Mouse (Mus musculus) MEL (cell line): ENCODE data around the gene Nkain2. TPM values are rescaled to one million over a fixed set of nuclear protein-coding genes. Genes with fewer than 3 reads are reported as not detected.

ENCODE experiments used
- DNase-seq: peaks from one replicate; pipeline ENCODE4 v3.0.0; 2011; ENCODE audit warnings: low read depth, low spot score
- H3K27ac ChIP-seq: 2 replicates; pipeline ENCODE4 v1.5.1; 2012; ENCODE audit warnings: low read depth, mild to moderate bottlenecking, control low read depth, low read length, moderate library complexity; ENCODE audit not compliant: control insufficient read depth
- H3K27me3 ChIP-seq, 2 experiments: fragments of 150-350 bp in 1 of 2; sonication (generic) in 1 of 2; 2 replicates each; pipeline ENCODE4 v1.6.1; 2012; ENCODE audit warnings: low read length in 2 of 2, mild to moderate bottlenecking in 2 of 2, improper control_type of control experiment in 1 of 2, moderate library complexity in 1 of 2; ENCODE audit not compliant: insufficient read depth in 2 of 2, control insufficient read depth in 1 of 2
- H3K36me3 ChIP-seq, 2 experiments: 2 replicates each; pipeline ENCODE4 v1.6.1; 2012 to 2014; ENCODE audit warnings: low read length in 2 of 2, improper control_type of control experiment in 1 of 2, inconsistent platforms in 1 of 2, mild to moderate bottlenecking in 1 of 2; ENCODE audit not compliant: insufficient read depth in 2 of 2, control insufficient read depth in 1 of 2
- H3K4me1 ChIP-seq, 2 experiments: fragments of 150-350 bp in 1 of 2; sonication (generic) in 1 of 2; 2 replicates each; pipeline ENCODE4 v1.6.1; 2012; ENCODE audit warnings: low read length in 2 of 2, improper control_type of control experiment in 1 of 2, mild to moderate bottlenecking in 1 of 2; ENCODE audit not compliant: insufficient read depth in 2 of 2, control insufficient read depth in 1 of 2
- H3K4me3 ChIP-seq, 2 experiments: fragments of 150-350 bp in 1 of 2; sonication (generic) in 1 of 2; 2 replicates each; pipeline ENCODE4 v1.5.1; 2012; ENCODE audit warnings: low read depth in 2 of 2, low read length in 2 of 2, mild to moderate bottlenecking in 2 of 2, moderate library complexity in 2 of 2, control low read depth in 1 of 2, improper control_type of control experiment in 1 of 2; ENCODE audit not compliant: control insufficient read depth in 1 of 2, insufficient read depth in 1 of 2
- H3K79me2 ChIP-seq: 2 replicates; pipeline ENCODE4 v1.6.1; 2012; ENCODE audit warnings: mild to moderate bottlenecking, low read length, moderate library complexity; ENCODE audit not compliant: control insufficient read depth, poor library complexity, insufficient read depth
- H3K9ac ChIP-seq: 2 replicates; pipeline ENCODE4 v1.6.1; 2012; ENCODE audit warnings: low read depth, mild to moderate bottlenecking, control low read depth, low read length, moderate library complexity; ENCODE audit not compliant: control insufficient read depth, poor library complexity, severe bottlenecking
- H3K9me3 ChIP-seq: fragments of 150-350 bp; sonication (generic); replicated peaks from 2 replicates; pipeline ENCODE4 v1.6.1; 2012; ENCODE audit warnings: mild to moderate bottlenecking, low read length, improper control_type of control experiment, moderate library complexity; ENCODE audit not compliant: insufficient read depth
- BHLHE40 ChIP-seq: IDR thresholded peaks from 2 replicates; pipeline ENCODE4 v1.6.1; 2012; ENCODE audit warnings: low read depth, mild to moderate bottlenecking, inconsistent platforms, low read length, improper control_type of control experiment, borderline replicate concordance
- CHD1 ChIP-seq: IDR thresholded peaks from 2 replicates; pipeline ENCODE4 v1.6.1; 2012; ENCODE audit warnings: low read depth, mild to moderate bottlenecking, inconsistent platforms, low read length, improper control_type of control experiment
- CHD2 ChIP-seq: IDR thresholded peaks from 2 replicates; pipeline ENCODE4 v1.6.1; 2011; ENCODE audit warnings: low read length, improper control_type of control experiment
- E2F4 ChIP-seq: IDR thresholded peaks from 2 replicates; pipeline ENCODE4 v1.6.1; 2011; ENCODE audit warnings: low read depth, low read length, improper control_type of control experiment, borderline replicate concordance
- ELF1 ChIP-seq: IDR thresholded peaks from 2 replicates; pipeline ENCODE4 v1.6.1; 2014; ENCODE audit warnings: low read depth, mild to moderate bottlenecking, inconsistent platforms, low read length, improper control_type of control experiment, moderate library complexity
- ETS1 ChIP-seq: IDR thresholded peaks from 2 replicates; pipeline ENCODE4 v1.6.1; 2012; ENCODE audit warnings: low read depth, mild to moderate bottlenecking, inconsistent platforms, low read length, improper control_type of control experiment, moderate library complexity
- HCFC1 ChIP-seq: IDR thresholded peaks from 2 replicates; pipeline ENCODE4 v1.6.1; 2012; ENCODE audit warnings: low read depth, mild to moderate bottlenecking, inconsistent platforms, low read length, improper control_type of control experiment, moderate library complexity
- JUND ChIP-seq: IDR thresholded peaks from 2 replicates; pipeline ENCODE4 v1.6.1; 2011; ENCODE audit warnings: low read depth, mild to moderate bottlenecking, improper control_type of control experiment, low read length
- KAT2A ChIP-seq: conservative IDR thresholded peaks from 2 replicates; pipeline ENCODE4 v1.6.1; 2012; ENCODE audit warnings: low read depth, low read length, improper control_type of control experiment, inconsistent platforms
- MAX ChIP-seq: IDR thresholded peaks from 2 replicates; pipeline ENCODE4 v1.6.1; 2011; ENCODE audit warnings: low read length, improper control_type of control experiment
- MAZ ChIP-seq: IDR thresholded peaks from 2 replicates; pipeline ENCODE4 v1.6.1; 2012; ENCODE audit warnings: low read depth, mild to moderate bottlenecking, inconsistent platforms, low read length, improper control_type of control experiment
- MYB ChIP-seq: IDR thresholded peaks from 2 replicates; pipeline ENCODE4 v1.6.1; 2011; ENCODE audit warnings: mild to moderate bottlenecking, low read depth, low read length, improper control_type of control experiment
- MYC ChIP-seq: IDR thresholded peaks from 2 replicates; pipeline ENCODE4 v1.6.1; 2011; ENCODE audit warnings: low read depth, mild to moderate bottlenecking, low read length, improper control_type of control experiment, moderate library complexity
- NELFE ChIP-seq: IDR thresholded peaks from 2 replicates; pipeline ENCODE4 v1.6.1; 2011; ENCODE audit warnings: low read depth, low read length, improper control_type of control experiment
- POLR2A ChIP-seq, 2 experiments: IDR thresholded peaks; 2 replicates each; pipeline ENCODE4 v1.6.1; 2011 to 2012; ENCODE audit warnings: low read length in 2 of 2, mild to moderate bottlenecking in 2 of 2, control low read depth in 1 of 2, improper control_type of control experiment in 1 of 2, low read depth in 1 of 2, moderate library complexity in 1 of 2; ENCODE audit not compliant: control insufficient read depth in 1 of 2, insufficient read depth in 1 of 2, poor library complexity in 1 of 2
- POLR2AphosphoS2 ChIP-seq: IDR thresholded peaks from 2 replicates; pipeline ENCODE4 v1.6.1; 2011; ENCODE audit warnings: low read length, improper control_type of control experiment
- RAD21 ChIP-seq: IDR thresholded peaks from 2 replicates; pipeline ENCODE4 v1.6.1; 2011; ENCODE audit warnings: mild to moderate bottlenecking, low read depth, low read length, improper control_type of control experiment
- RCOR1 ChIP-seq: IDR thresholded peaks from 2 replicates; pipeline ENCODE4 v1.6.1; 2012; ENCODE audit warnings: low read depth, mild to moderate bottlenecking, inconsistent platforms, low read length, improper control_type of control experiment
- SMC3 ChIP-seq: IDR thresholded peaks from 2 replicates; pipeline ENCODE4 v1.6.1; 2011; ENCODE audit warnings: low read depth, low read length, improper control_type of control experiment
- TAL1 ChIP-seq: IDR thresholded peaks from 2 replicates; pipeline ENCODE4 v1.6.1; 2012; ENCODE audit warnings: mild to moderate bottlenecking, inconsistent platforms, low read length, moderate library complexity, mixed read lengths
- TBP ChIP-seq: IDR thresholded peaks from 2 replicates; pipeline ENCODE4 v1.8.0; 2011; ENCODE audit warnings: low read depth, low read length, improper control_type of control experiment
- TCF12 ChIP-seq: IDR thresholded peaks from 2 replicates; pipeline ENCODE4 v1.6.1; 2014; ENCODE audit warnings: low read depth, mild to moderate bottlenecking, inconsistent platforms, low read length, improper control_type of control experiment, moderate library complexity
- UBTF ChIP-seq: IDR thresholded peaks from 2 replicates; pipeline ENCODE4 v1.6.1; 2012; ENCODE audit warnings: low read depth, mild to moderate bottlenecking, inconsistent platforms, low read length, improper control_type of control experiment, moderate library complexity, borderline replicate concordance; ENCODE audit not compliant: insufficient read depth
- USF1 ChIP-seq: IDR thresholded peaks from 2 replicates; pipeline ENCODE4 v1.6.1; 2014; ENCODE audit warnings: low read depth, mild to moderate bottlenecking, inconsistent platforms, low read length, improper control_type of control experiment, moderate library complexity
- USF2 ChIP-seq, 2 experiments: IDR thresholded peaks; 2 replicates each; pipeline ENCODE4 v1.6.1; 2011 to 2012; ENCODE audit warnings: improper control_type of control experiment in 2 of 2, low read length in 2 of 2, borderline replicate concordance in 1 of 2, inconsistent platforms in 1 of 2, low read depth in 1 of 2, mild to moderate bottlenecking in 1 of 2; ENCODE audit not compliant: insufficient read depth in 1 of 2
- ZC3H11A ChIP-seq: IDR thresholded peaks from 2 replicates; pipeline ENCODE4 v1.6.1; 2012; ENCODE audit warnings: low read depth, mild to moderate bottlenecking, inconsistent platforms, low read length, improper control_type of control experiment
- ZNF384 ChIP-seq: IDR thresholded peaks from 2 replicates; pipeline ENCODE4 v1.6.1; 2012; ENCODE audit warnings: low read depth, mild to moderate bottlenecking, inconsistent platforms, low read length, improper control_type of control experiment
- polyA plus RNA-seq, 2 experiments: library from polyadenylated mRNA; stranded (reverse) in 1 of 2; unstranded in 1 of 2; fragments of >175 nt in 1 of 2; fragments of >200 nt in 1 of 2; gene quantifications; 2 replicates each; pipeline versions ENCODE4 v1.2.1 to v1.2.4; 2012; ENCODE audit warnings: low replicate concordance in 2 of 2, low read depth in 1 of 2; ENCODE audit not compliant: insufficient read length in 2 of 2, insufficient read depth in 1 of 2, missing spikeins in 1 of 2
- total RNA-seq: library from RNA; depleted of rRNA; stranded (reverse); fragments of 300-350 nt; gene quantifications from 2 replicates; pipeline ENCODE4 v1.2.3, GENCODE M21; 2012

Gene Nkain2
- total and polyA plus RNA-seq, 3 experiments = not detected

DNA sequence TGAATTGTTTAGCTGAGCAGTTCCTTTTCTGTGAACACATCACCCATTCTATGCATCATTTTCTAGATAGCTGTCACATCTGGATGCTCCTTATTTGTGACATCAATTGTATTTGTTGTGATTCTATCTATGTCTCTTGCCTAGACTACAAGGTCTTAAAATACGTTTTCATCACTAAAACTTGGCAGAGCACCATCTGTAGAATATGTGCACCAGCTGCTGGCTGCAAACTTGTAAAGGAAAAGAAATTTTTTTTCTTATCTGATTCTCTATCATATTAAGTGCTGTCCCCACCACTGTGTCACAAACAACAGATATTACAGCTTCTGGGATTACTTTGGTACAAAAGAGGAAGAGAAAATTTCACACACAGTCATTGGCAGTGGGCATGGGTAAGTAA, 860.3 kb downstream of the Nkain2 start:
- Histone ChIP-seq H3K36me3 (no peaks in the 10 kb centered on the region), H3K27me3 (no peaks in the 10 kb centered on the region), H3K79me2 (no peaks in the 10 kb centered on the region), H3K9me3 (no peaks in the 10 kb centered on the region), H3K9ac (no peak overlapping the region), H3K27ac (no peak overlapping the region), H3K4me1 (no peaks in the 10 kb centered on the region), H3K4me3 (no peak overlapping the region)
- DNase-seq = no peak
- TF ChIP-seq TBP (no peak), UBTF (no peak), SMC3 (no peak), ELF1 (no peak), HCFC1 (no peak), ETS1 (no peak), TCF12 (no peak), CHD1 (no peak), POLR2AphosphoS2 (no peak), KAT2A (no peak), USF2 (IDR thresholded peaks at IDR 0.05; ENCODE audit: borderline replicate concordance in 1 of 2, insufficient read depth in 1 of 2, low read depth in 1 of 2, low read length in 2 of 2) (no peak), MYB (no peak), BHLHE40 (no peak), MYC (no peak), USF1 (no peak), ZC3H11A (no peak), NELFE (no peak), CHD2 (no peak), RCOR1 (no peak)

DNA sequence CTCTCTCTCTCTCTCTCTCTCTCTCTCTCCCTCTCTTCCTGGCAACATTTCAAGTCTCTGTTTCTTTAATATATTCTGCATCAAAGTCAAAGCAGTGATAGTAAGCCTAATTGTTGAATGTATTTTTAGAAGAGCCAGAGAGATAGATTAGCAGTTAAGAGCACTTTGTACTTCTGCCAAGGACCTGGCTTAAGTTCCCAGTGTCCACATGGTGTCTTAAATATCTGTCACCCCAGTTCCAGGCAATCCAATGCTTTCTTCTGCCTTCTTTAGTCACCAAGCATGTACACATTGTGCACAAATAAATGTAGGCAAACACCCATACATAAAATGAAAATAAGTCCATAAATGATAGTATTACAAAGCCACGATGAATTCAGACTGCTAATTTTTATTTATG, 871.9 kb downstream of the Nkain2 start:
- Histone ChIP-seq H3K79me2 (no peaks in the 10 kb centered on the region), H3K36me3 (no peaks in the 10 kb centered on the region), H3K9me3 (no peaks in the 10 kb centered on the region), H3K4me1 (no peaks in the 10 kb centered on the region), H3K27me3 (no peaks in the 10 kb centered on the region), H3K9ac (no peak overlapping the region), H3K27ac (no peak overlapping the region), H3K4me3 (no peak overlapping the region)
- no peak for DNase-seq
- no peak for TF ChIP-seq RAD21
- TF ChIP-seq TAL1 = no peak
- TF ChIP-seq USF1 = no peak
- no peak for TF ChIP-seq CHD2
- no peak for TF ChIP-seq ZC3H11A
- TF ChIP-seq ETS1 = no peak
- no peak for TF ChIP-seq JUND
- no peak for TF ChIP-seq POLR2A (IDR thresholded peaks at IDR 0.05; ENCODE audit: control insufficient read depth in 1 of 2, insufficient read depth in 1 of 2, low read depth in 1 of 2, low read length in 2 of 2, poor library complexity in 1 of 2)
- TF ChIP-seq MAZ = no peak
- TF ChIP-seq E2F4 = no peak
- TF ChIP-seq MYC = no peak
- TF ChIP-seq MYB = no peak
- no peak for TF ChIP-seq UBTF
- TF ChIP-seq MAX = no peak
- TF ChIP-seq ZNF384 = no peak
